Mouse (Mus musculus): Measurements from ENCODE around the gene Gbp5.

The Gbp5 gene

DNA sequence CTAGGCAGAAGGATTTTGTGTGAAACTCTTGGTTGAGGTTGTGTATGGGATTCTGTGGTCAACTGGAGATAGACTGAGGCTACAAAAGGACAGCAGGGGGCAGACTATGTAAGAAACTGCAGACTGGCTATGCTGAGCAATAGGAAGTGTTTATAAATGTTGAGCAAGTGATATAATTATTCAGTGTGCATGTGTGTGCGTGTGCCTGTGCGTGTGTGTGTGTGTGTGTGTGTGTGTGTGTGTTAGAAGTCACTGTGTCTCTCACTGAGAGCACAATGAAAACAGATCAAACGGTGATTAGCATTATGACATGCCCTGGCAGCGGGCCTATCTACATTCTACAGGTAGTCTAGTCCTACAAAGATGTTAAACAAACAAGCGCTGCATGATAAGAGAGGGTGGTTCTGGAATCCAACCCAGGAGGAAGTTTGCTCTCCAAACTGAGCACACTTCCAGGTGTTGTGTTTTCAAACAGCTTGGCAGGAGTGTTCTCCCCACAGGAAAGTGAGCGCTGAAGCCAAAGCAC, at the start of gene Gbp5:
Gene Gbp5, plus strand, starts transcription at position 443 of the 526 bp plus-strand sequence.
- peak; percentile 77 for DNase-seq (ENCODE audit: low spot score)

DNA sequence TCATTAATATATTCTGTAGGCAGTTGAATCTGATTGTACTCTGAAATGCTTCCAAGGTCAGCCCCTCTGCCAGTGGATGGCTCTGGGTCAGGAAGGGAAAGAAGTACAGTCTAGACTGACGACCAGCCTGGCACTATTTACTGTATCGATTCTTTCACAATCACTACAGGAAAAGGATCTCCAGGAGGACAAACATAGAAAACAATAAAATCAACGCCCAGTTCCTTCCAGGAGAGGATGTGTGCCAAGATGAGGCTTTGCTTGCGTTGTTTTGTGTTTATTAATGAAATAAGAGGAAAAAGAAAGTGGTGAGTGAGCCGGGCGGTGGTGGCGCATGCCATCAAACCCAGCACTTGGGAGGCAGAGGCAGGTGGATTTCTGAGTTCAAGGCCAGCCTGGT, 39.6 kb upstream of the Gbp5 start:
- no peak for DNase-seq (ENCODE audit: low spot score)

DNA sequence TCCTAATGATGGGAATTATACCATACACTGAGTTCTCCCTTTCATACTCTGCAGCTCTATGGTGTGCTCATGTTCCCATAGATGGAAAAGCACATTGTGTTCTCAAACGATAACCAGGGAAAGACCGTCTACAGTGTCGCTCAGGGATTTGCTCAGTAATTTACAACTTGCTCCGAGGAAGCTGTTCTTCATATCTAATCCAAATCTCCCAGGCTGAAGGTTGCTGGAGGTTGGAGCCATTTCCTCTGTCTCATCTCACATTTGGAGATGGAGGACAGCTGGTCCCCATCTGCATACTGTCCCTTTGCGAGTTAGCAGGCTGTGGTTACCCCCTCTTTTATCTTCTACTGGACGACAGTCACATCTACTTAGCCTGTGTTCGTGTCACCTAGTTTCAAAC, 34.5 kb upstream of the Gbp5 start:
- DNase-seq (ENCODE audit: low spot score): no peak

DNA sequence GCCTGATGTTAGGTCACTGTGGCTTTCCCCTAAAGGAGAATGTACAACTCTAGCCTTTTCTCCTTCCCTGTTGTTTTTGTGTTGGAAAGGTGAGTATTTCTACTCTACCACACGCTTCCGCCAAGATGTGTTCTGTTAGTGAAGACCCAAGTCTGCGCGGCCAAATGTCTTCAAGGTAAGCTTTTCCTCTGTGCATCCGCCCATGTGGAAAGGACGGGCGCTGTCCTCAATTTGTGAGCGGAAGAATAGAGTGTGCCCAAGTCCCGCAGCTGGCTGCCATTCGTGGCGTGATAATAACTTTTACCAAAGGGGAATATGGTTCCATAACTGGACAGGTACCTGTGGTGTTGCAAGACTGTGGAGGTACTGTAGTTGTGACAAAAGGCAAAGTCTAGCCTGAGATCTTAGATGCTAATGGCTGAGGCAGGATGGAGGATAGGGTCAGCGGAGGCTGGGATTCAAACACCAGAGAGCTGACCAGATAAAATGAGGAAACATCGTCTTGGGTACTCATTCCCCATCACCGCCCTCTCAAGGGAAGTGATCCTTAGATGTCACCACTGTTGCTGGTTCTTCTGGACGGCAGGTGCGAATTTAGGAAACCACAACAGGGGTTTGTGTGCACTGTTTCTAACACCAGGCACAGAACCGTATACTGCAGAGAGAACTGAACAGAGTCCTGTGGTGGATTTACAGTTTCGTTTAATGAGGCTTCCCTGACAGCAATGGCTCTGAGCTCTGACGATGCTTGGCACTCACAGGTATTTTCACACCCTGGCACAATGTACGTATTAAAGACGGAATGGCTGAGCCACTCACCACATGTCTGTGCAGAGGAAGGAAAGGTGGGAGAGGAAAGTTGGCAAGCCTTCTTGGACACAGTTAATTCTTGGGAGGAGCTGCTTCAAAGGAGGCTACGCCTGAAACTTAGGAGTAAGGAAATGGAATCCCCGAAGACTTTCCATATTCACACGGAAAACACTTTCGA, 30.7 kb upstream of the Gbp5 start:
- DNase-seq (ENCODE audit: low spot score): no peak

DNA sequence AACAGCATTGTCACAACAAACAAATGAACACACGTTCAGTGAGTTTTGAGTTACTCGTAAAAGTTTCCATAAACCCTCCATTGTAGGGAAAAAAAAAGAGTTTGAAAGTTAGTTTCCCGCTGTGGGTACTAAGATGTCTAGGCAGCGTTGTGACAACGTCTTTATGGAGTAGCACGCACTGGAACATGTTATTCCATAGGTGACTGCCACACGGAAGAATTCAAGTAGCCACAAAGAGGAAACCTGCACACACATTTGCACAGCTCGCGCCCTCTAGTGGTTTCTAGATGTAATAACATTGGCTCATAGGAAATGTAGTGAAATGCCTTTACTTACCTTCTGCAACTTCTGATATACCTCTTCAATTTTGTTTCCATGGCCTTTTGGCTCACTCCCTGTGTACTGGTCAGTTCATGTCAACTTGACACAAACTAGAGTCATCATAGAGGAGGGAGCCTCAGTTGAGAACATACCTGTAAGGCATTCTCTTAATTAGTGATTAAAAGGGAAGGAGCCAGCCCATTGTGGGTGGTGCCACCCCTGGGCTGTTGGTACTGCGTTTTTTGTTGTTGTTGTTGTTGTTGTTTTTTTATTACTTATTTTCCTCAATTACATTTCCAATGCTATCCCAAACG, 19.3 kb upstream of the Gbp5 start:
- peak; percentile 13 for DNase-seq (ENCODE audit: low spot score)

DNA sequence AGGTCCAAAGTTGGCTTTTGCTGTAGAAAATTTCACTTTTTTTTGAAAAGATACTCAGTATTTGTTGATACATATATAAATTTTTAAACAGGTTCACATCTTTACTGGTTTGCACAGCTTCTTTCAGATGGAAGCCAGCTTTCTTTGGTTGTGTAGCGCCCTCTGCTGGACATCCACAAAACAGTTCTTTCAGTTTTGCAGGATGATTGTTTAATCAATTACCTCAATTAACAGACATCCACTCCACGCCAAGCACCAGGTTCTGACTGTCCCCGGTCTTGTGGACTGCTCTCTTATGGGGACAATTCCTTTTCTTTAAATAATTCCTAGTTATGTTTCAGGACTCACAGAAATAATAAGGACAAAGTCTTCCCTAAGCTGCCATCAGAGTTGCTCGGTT, 17.9 kb upstream of the Gbp5 start:
- peak; percentile 49 for DNase-seq (ENCODE audit: low spot score)

DNA sequence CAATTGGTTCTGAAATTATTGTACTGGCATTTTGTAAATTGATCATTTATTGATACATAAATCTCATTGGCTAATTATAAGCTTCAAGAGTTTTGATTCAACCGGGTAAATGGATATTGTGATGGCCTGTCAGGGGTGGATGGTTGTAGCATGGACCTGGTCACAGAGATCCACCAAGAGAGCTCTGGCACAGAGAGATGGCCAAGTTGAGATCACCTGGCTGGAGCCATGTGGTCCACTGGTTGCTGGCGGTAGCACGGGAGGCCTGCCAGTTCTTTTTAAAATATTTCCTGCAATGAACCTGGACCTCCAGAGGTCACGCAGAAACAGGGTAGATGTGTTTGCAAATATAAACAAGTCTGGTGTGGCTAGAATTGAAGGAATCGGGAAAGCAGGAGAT, 15.9 kb upstream of the Gbp5 start:
- DNase-seq (ENCODE audit: low spot score): no peak

DNA sequence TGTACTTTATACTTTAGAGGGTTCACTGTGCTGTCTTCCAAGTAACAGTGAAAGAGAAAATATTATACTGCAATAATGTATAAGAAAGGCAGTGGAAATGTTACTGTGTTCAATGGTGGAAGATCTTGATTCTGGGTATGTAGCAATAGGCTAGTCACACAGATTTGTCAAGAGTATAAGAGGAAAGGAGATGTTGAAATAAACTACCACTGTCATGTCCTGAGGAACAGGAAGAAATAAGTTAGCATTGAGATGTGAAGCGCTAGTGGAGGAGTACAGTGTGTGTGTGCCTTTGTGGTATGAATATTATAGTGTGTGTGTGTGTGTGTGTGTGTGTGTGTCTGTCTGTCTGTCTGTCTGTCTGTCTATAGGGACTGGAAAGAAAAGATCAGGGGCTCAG, 15.4 kb upstream of the Gbp5 start:
- DNase-seq (ENCODE audit: low spot score): no peak

DNA sequence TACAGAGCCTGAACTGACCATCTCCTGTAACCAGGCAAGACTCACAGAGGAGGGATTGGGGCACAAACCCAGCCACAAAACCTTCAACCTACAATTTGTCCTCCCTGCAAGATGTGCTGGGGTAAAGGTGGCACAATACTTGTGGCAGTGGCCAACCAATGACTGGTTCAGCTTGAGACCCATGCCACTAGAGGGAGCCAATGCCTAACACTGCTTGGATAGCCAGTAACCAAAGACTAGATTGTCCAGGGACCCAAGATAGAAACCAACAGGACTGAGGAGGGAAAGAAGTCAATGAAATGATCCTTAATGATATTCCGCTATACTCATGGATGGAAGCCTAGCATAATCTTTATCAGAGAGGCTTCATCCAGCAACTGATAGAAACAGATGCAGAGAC, 3.3 kb upstream of the Gbp5 start:
- DNase-seq (ENCODE audit: low spot score): peak; percentile 69

DNA sequence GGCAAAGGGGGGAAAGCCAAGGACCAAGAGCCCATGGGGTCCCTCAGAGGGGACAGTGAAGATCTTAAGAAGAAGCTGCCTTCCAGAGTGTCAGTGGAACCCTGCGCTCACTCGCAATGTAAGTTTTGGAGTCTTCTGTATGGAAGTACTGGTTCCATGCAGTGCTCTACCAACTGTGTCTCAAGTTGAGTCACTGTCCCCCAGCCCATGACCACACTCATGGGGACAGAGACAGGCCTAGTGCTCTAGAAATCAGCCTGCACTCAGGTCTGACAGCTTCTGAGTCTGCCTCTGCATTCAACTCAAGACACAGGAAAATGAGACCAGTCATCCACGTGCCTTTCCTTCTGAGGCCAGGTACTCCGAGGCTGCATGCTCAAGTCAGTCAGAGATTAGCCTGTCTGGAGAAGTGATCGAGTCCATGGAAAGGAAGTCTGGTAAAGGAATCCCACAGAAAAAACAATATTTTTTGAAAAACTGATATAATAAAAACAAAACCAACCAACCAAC, 1.4 kb downstream of the Gbp5 start:
- DNase-seq (ENCODE audit: low spot score): no peak

DNA sequence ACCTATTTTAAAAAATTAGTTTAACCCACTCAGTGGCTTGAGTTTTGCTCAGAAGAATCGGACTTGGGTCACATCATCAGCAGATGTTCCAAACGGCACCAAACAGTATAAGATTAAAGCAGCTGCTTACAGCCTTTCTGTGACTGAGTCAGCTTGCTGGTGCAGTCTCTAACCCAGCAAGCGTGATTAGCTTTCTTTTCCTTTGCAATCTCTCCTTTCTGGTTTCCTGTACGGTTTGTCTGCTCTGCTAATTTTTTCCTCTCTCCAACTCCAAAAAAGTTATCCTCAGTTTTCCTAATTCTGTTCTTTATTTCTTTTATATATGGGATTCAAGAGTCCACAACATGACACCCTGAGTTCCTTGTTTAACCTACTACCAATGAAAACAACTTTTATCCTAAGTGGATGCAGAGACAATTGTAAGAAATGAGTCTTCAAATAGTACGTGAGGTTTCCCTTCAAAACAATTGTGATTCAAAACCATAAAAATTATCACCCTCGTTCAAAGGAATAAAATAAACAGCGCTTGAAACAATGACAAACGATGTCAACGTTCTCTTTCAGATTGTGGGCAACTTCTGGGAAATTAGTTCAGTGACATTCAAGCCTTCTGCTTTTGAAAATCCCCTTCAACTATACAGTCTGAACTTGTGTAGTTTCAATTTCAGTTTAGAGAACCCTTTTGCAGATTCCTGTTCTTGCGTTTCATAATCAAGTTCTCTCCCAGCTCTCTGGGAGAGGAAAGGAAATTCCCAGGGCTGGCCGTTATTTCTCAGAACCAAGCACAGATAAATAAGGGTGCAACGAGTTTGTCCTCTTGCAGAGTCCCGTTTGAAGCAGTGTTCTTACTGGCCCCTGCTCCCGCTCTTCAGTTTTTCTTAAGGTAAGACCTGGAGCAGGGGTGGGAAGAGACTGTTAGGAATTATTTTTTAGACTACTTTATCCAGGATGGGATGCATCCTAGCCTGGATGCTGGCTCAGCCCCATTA, 2.6 kb downstream of the Gbp5 start:
- no peak for DNase-seq (ENCODE audit: low spot score)

DNA sequence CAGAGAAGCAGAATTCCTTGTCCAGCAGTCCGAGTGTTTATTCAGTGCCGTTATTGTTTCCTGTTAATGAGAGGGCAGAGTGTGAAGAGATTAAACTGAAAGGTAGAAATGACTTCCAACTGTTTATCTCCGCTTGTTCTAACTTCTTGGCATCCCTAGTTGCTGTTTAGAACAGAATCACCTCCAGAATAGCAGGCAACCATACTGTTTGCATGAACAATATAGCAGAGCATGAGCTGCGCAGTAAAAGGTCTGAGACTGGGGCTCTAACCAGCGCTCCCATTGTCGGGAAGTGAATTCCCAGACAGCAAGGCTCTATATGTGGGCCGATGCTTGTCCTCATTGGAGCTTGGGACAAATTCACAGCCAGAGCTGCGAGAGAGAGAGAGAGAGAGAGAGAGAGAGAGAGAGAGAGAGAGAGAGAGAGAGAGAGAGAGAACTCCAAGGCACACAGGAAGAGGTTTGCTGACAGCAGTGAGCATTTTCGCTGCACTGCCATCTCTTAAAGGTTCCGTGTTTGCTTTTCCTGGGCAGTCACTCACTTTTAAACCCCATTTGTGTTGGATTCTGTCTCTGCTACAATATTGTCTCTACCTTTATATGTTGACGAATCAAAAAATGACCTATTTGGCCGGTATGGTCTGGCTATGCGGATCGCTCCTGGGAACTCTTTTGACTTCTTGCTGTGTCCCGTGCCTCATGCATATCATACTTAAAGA, 3.5 kb downstream of the Gbp5 start:
- DNase-seq (ENCODE audit: low spot score): peak; percentile 38

DNA sequence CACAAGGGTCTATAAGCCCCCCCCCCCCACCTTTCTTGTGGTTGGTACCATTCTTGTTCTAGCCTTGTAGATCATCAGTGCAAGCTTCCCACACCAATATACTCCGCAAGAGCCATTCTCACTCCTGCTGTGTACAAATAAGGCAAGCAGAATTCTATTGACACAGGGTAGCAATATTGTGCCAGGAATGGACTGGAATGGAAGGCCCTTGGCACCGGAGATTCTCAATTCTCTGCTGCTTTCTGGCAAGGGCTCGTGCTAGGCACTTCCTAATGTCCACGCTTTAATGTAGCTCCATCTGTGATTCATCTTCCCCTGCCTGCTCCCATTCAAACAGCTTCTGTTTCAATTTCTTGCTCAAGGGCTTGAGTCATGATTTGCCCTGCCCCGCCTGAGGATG, 5.2 kb downstream of the Gbp5 start:
- no peak for DNase-seq (ENCODE audit: low spot score)

DNA sequence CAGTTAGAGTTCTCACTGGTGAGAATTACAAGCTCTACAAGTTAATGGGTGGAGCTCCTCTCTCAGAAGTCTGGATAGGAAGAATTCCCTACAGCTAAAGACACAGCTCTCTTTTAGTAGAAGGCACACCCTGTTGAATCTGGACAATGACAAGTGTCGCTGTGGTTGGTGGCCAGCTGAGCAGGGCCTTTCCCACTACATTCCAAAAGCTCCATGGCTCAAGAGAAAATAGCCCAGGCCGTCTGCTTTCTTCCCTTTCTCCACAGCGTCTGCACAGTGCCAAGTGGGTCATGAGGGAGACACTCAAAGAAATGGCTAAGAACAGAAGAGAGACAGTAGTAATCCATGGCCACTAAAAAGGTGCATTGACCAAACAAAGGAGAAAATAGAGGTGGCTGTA, 34.3 kb downstream of the Gbp5 start:
- DNase-seq (ENCODE audit: low spot score): no peak

DNA sequence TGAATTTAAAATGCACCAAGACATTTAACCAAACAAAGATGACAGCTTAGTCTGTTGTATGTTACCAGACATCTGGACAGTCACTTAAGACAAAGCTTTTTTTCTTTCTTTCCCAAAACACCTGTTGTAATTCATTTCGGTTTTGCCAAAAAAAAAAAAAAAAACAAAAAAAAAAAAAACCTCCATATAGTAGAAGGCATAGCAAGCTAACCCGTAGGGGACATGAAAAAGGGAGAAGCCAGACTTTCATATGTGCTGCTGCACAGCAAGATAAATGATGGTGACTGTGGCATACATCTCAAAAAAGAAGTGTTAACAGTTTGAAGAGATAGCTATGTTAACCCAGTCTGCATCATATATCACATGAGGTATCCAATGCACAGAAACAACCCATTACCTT, 35.8 kb downstream of the Gbp5 start:
- DNase-seq (ENCODE audit: low spot score): no peak

DNA sequence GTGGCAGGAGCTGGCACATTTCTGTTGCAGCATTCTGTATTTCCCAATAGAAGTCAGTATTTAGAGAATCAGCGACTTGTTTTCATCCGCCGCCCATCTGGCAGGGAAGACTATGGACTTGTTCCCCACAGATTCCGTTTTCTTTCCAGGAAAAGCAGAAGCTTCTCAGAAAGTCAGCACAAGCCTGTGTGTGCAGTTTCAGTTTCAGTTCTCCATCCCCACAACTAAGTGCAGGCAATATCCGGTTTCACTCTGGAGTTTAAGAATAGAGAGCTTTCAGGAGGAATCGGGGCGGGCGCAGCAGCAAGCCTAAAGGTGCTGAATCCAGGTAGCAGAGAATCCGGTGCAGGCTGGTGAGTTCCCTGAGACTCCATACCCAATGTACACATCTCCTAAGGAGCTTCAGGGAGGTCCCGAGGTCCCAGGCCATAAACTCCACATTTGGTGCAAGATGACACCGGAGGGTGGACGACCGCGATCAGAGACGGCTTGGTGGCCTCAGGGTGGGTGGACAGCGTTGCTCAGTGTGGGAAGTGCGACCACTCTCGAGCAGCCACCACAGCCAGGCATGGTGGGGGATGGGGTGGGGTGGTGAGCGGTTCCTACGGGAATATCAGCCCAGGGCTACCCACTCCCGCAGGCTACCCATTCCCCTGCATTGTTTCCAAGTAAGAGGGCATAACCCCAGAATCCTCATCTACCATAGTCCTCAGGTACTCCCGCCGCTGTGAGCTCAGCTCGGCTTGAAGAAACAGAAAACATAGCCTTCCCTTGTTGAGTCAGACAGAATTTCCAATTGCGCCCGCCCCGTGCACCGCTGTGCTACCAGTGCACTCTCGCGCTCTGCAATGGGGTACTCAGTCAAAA, 36.5 kb downstream of the Gbp5 start, which contains the start of gene Gbp7:
Gene Gbp7, plus strand, starts transcription at position 256 of the 867 bp plus-strand sequence.
- DNase-seq (ENCODE audit: low spot score): peak; percentile 68

DNA sequence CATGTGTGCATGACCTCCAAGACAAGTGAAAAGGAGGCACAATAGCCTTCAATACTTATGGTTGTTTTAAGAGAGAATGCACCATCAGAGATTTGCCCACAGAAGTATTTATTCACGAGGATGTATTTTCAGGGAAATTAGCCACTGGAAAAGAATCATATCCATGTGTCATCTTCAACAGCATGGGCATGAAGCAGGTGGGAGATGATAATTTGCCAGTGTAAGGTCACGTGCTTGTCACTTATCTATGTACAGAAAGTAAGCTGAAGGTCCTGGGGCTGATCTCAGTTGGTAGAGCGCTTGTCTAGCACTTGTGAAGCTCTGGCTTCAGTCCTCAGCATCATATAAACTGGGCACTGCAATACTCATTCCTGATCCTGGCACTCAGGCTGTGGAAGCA, 37.8 kb downstream of the Gbp5 start:
- DNase-seq (ENCODE audit: low spot score): no peak

DNA sequence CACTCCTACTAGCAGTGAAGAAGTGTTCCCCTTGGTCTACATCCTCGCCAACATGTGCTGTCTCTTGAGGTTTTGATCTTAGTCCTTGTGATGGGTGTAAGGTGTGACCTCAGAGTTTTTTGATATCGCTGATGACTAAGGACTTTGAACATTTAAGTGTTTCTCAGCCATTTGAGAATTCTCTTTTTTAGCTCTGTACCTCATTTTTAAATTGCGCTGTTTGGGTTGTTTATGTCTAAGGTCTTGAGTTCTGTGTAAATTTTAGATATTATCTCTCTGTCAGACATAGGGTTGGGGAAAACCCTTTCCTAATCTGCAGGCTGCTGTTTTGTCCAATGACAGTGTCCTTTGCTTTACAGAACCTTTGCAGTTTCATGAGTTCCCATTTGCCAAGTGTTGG, 39.4 kb downstream of the Gbp5 start:
- DNase-seq (ENCODE audit: low spot score): peak; percentile 37

DNA sequence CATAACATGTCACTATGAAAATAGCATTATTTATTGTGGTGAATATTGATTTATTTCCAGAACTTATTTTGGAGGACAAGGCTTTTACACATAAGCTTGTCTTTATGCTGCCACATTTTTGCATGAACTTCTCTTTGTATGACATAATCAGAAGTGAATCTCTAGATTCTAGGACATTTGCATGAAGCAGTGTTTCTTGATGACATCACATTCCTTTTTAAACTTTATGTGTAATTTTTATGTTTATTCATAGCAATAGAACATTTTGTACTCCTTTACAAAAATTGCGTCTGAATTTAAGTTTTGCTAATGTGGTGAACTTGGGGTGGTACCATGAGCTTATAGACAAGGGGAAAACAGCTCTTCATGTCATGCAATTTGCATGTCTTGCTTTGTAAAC, 41.9 kb downstream of the Gbp5 start:
- DNase-seq (ENCODE audit: low spot score): no peak

DNA sequence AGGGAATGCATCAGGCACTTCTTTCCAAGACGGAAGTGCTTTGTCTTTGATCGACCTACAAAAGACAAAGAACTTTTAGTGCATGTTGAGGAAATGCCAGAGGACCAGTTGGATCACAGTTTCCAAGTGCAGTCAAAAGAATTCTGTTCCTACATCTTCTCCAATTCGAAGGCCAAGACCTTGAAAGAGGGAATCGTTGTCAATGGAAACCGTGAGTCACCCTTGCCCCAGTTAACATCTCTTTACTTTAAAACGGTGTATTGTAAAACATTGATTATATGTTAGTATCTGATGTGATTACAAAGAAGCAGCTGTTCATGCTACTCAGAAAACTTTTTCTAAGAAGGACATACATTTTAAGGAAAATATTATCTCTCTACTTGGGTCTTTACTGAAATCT, 47.6 kb downstream of the Gbp5 start:
- no peak for DNase-seq (ENCODE audit: low spot score)
